Mouse (Mus musculus) lung, embryonic 15.5 days (tissue): ENCODE measurements around the gene Gnai3. TPM values are rescaled to one million over a fixed set of nuclear protein-coding genes. Genes with fewer than 3 reads are reported as not detected.

ENCODE experiments used
- ATAC-seq: fragments of 200-750 bp; cut with Nextera tagmentation; 2 replicates; pipeline ENCODE4 v1.8.0; 2017; ENCODE audit warnings: moderate number of reproducible peaks, borderline replicate concordance; ENCODE audit not compliant: low FRiP score, low TSS enrichment; ENCODE audit errors: extremely low read depth
- H3K27ac ChIP-seq: fragments of 300-500 bp; sonication (generic); 2 replicates; pipeline ENCODE4 v1.5.1; 2015; ENCODE audit warnings: moderate library complexity, mild to moderate bottlenecking, inconsistent platforms
- H3K27me3 ChIP-seq: fragments of 300-500 bp; sonication (generic); 2 replicates; pipeline ENCODE4 v1.6.1; 2015; ENCODE audit warnings: inconsistent platforms
- H3K36me3 ChIP-seq: fragments of 300-500 bp; sonication (generic); 2 replicates; pipeline ENCODE4 v1.6.1; 2015; ENCODE audit warnings: inconsistent platforms
- H3K4me1 ChIP-seq: fragments of 300-500 bp; sonication (generic); 2 replicates; pipeline ENCODE4 v1.6.1; 2015; ENCODE audit warnings: inconsistent platforms
- H3K4me2 ChIP-seq: fragments of 300-500 bp; sonication (generic); 2 replicates; pipeline ENCODE4 v1.6.1; 2015; ENCODE audit warnings: inconsistent platforms, mild to moderate bottlenecking, moderate library complexity
- H3K4me3 ChIP-seq: fragments of 300-500 bp; sonication (generic); 2 replicates; pipeline ENCODE4 v1.5.1; 2015; ENCODE audit warnings: mild to moderate bottlenecking, inconsistent platforms
- H3K9ac ChIP-seq: fragments of 300-500 bp; sonication (generic); 2 replicates; pipeline ENCODE4 v1.6.1; 2015; ENCODE audit warnings: inconsistent platforms
- H3K9me3 ChIP-seq: fragments of 300-500 bp; sonication (generic); 2 replicates; pipeline ENCODE4 v1.6.1; 2016; ENCODE audit warnings: inconsistent platforms
- WGBS: fragments of 180-500 bp; shearing (Covaris S2); methylation state at CpG from one replicate; pipeline ENCODE4 v1.1.7; 2015; 5-methylcytosine and 5-hydroxymethylcytosine counted together
- polyA plus RNA-seq: library from polyadenylated mRNA; unstranded; fragments of >200 nt; fragmentation: Nextera tagmentation; extraction: Ambion mirVana; gene quantifications from 2 replicates; pipeline ENCODE4 v1.2.1, GENCODE M21; 2015

Gnai3 gene
- polyA plus RNA-seq, 1 experiment from 2014 or later, result 162 TPM

GRCm38 (mm10) chr3:108097656-108098055 lies 48.3 kb downstream of the Gnai3 start:
- no peaks in the 10 kb centered on the region for H3K27me3 ChIP-seq
- no peak overlapping the region for H3K4me2 ChIP-seq
- WGBS, result 85% methylated on average over 8 of the region's 8 CpGs

GRCm38 (mm10) chr3:108096726-108097125 lies 49.2 kb downstream of the Gnai3 start:
- H3K27me3 ChIP-seq, result no peaks in the 10 kb centered on the region
- 69% methylated on average over 10 of the region's 10 CpGs for WGBS
- no peak overlapping the region for H3K9ac ChIP-seq
- H3K4me3 ChIP-seq, result no peak overlapping the region
- no peaks in the 10 kb centered on the region for H3K4me1 ChIP-seq
- H3K4me2 ChIP-seq, result no peak overlapping the region
- peak; percentile 49; the same call in 1 of the 2 replicates for ATAC-seq
- H3K27ac ChIP-seq, result no peak overlapping the region
- H3K9me3 ChIP-seq, result no peaks in the 10 kb centered on the region
- H3K36me3 ChIP-seq, result no peaks in the 10 kb centered on the region

More at GRCm38 (mm10) chr3:108097656-108098055, 48.3 kb downstream of the Gnai3 start:
- no peak overlapping the region for H3K4me3 ChIP-seq
- no peaks in the 10 kb centered on the region for H3K9me3 ChIP-seq
- H3K9ac ChIP-seq, result no peak overlapping the region
- H3K36me3 ChIP-seq, result no peaks in the 10 kb centered on the region
- ATAC-seq, result no peak
- H3K4me1 ChIP-seq, result no peaks in the 10 kb centered on the region
- H3K27ac ChIP-seq, result no peak overlapping the region

GRCm38 (mm10) chr3:108096226-108096625 lies 49.7 kb downstream of the Gnai3 start:
- Histone ChIP-seq H3K9me3 (no peaks in the 10 kb centered on the region), H3K4me1 (no peaks in the 10 kb centered on the region), H3K27me3 (no peaks in the 10 kb centered on the region), H3K4me2 (no peak overlapping the region), H3K36me3 (no peaks in the 10 kb centered on the region), H3K27ac (no peak overlapping the region), H3K9ac (no peak overlapping the region), H3K4me3 (no peak overlapping the region)
- WGBS, result 62% methylated on average over 8 of the region's 8 CpGs
- no peak for ATAC-seq

- Histone ChIP-seq H3K4me2 (no peak overlapping the region), H3K4me1 (no peaks in the 10 kb centered on the region), H3K9ac (no peak overlapping the region), H3K36me3 (no peaks in the 10 kb centered on the region), H3K27ac (no peak overlapping the region), H3K27me3 (no peaks in the 10 kb centered on the region), H3K9me3 (no peaks in the 10 kb centered on the region), H3K4me3 (no peak overlapping the region)
- 90% methylated on average over 12 of the region's 12 CpGs for WGBS
- ATAC-seq, result no peak
Measured at GRCm38 (mm10) chr3:108094976-108095760, 50.8 kb downstream of the Gnai3 start.

- Histone ChIP-seq H3K4me2 (no peak overlapping the region), H3K4me3 (no peak overlapping the region), H3K27me3 (no peaks in the 10 kb centered on the region), H3K9me3 (no peaks in the 10 kb centered on the region), H3K27ac (no peak overlapping the region), H3K36me3 (no peaks in the 10 kb centered on the region), H3K9ac (no peak overlapping the region), H3K4me1 (0 out of 2 replicates have a peak, but pooled peaks cover under 1% of the 10 kb centered on the region)
- ATAC-seq, result no peak
- WGBS, result 71% methylated on average over 1 of the region's 1 CpGs
Measured at GRCm38 (mm10) chr3:108094146-108094545, 51.8 kb downstream of the Gnai3 start.

GRCm38 (mm10) chr3:108093306-108093705 lies 52.6 kb downstream of the Gnai3 start:
- H3K4me3 ChIP-seq, result no peak overlapping the region
- H3K27me3 ChIP-seq, result no peaks in the 10 kb centered on the region
- no peaks in the 10 kb centered on the region for H3K9me3 ChIP-seq
- WGBS, result 50% methylated on average over 6 of the region's 6 CpGs
- 0 out of 2 replicates have a peak, but pooled peaks cover 4% of the 10 kb centered on the region for H3K4me1 ChIP-seq
- ATAC-seq, result no peak
- no peak overlapping the region for H3K4me2 ChIP-seq
- H3K36me3 ChIP-seq, result no peaks in the 10 kb centered on the region
- no peak overlapping the region for H3K9ac ChIP-seq
- H3K27ac ChIP-seq, result no peak overlapping the region

GRCm38 (mm10) chr3:108092536-108093115 lies 53.3 kb downstream of the Gnai3 start, which contains the start of gene Gnat2:
TSS of gene Gnat2 (plus strand) at chr3:108092789.
- Histone ChIP-seq H3K4me2 (no peak within 1 kb of the TSS), H3K9me3 (no peaks in the 10 kb centered on the region), H3K4me3 (no peak within 1 kb of the TSS), H3K9ac (no peak within 1 kb of the TSS), H3K4me1 (0 out of 2 replicates have a peak, but pooled peaks cover 4% of the 10 kb centered on the region), H3K27ac (no peak within 1 kb of the TSS), H3K27me3 (no peaks in the 10 kb centered on the region), H3K36me3 (no peaks in the 10 kb centered on the region)
- ATAC-seq, result no peak
- 70% methylated on average over 15 of the region's 15 CpGs for whole genome bisulfite sequencing

GRCm38 (mm10) chr3:108092030-108092429 lies 53.9 kb downstream of the Gnai3 start:
- no peaks in the 10 kb centered on the region for H3K36me3 ChIP-seq
- H3K9me3 ChIP-seq, result no peaks in the 10 kb centered on the region
- no peak overlapping the region for H3K9ac ChIP-seq
- no peaks in the 10 kb centered on the region for H3K27me3 ChIP-seq
- H3K4me2 ChIP-seq, result no peak overlapping the region
- no peak overlapping the region for H3K4me3 ChIP-seq
- 0 out of 2 replicates have a peak, but pooled peaks cover 6% of the 10 kb centered on the region for H3K4me1 ChIP-seq
- WGBS, result 61% methylated on average over 6 of the region's 6 CpGs
- H3K27ac ChIP-seq, result no peak overlapping the region
- ATAC-seq, result no peak

- Histone ChIP-seq H3K9ac (no peak overlapping the region), H3K4me2 (no peak overlapping the region), H3K36me3 (no peaks in the 10 kb centered on the region), H3K4me1 (peaks cover 13% of the 10 kb centered on the region; the same call in 1 of the 2 replicates), H3K27me3 (no peaks in the 10 kb centered on the region), H3K9me3 (no peaks in the 10 kb centered on the region), H3K4me3 (no peak overlapping the region), H3K27ac (no peak overlapping the region)
- no peak for ATAC-seq
- WGBS, result 84% methylated on average over 2 of the region's 2 CpGs
Measured at GRCm38 (mm10) chr3:108090561-108090960, 55.4 kb downstream of the Gnai3 start.

- ATAC-seq, result no peak
- Histone ChIP-seq H3K9me3 (no peaks in the 10 kb centered on the region), H3K9ac (no peak overlapping the region), H3K27ac (no peak overlapping the region), H3K27me3 (no peaks in the 10 kb centered on the region), H3K4me1 (peaks cover 15% of the 10 kb centered on the region), H3K4me3 (no peak overlapping the region), H3K36me3 (no peaks in the 10 kb centered on the region), H3K4me2 (no peak overlapping the region)
- 56% methylated on average over 2 of the region's 2 CpGs for WGBS
Measured at GRCm38 (mm10) chr3:108089916-108090315, 56.0 kb downstream of the Gnai3 start.

GRCm38 (mm10) chr3:108088842-108089380 lies 57.0 kb downstream of the Gnai3 start:
- Histone ChIP-seq H3K4me2 (no peak overlapping the region), H3K4me3 (no peak overlapping the region), H3K9me3 (no peaks in the 10 kb centered on the region), H3K27ac (no peak overlapping the region), H3K9ac (no peak overlapping the region; the same call in 1 of the 2 replicates), H3K36me3 (no peaks in the 10 kb centered on the region), H3K27me3 (no peaks in the 10 kb centered on the region), H3K4me1 (peaks cover 25% of the 10 kb centered on the region)
- no peak for ATAC-seq
- 34% methylated on average over 5 of the region's 5 CpGs for WGBS

GRCm38 (mm10) chr3:108087329-108087728 lies 58.6 kb downstream of the Gnai3 start:
- Histone ChIP-seq H3K4me2 (peak overlapping the region; percentile 99; the same call in 1 of the 2 replicates), H3K4me1 (peaks cover 38% of the 10 kb centered on the region), H3K9ac (no peak overlapping the region), H3K4me3 (no peak overlapping the region), H3K36me3 (no peaks in the 10 kb centered on the region), H3K9me3 (no peaks in the 10 kb centered on the region), H3K27ac (no peak overlapping the region), H3K27me3 (no peaks in the 10 kb centered on the region)
- ATAC-seq, result no peak
- 78% methylated on average over 3 of the region's 3 CpGs for WGBS
